Mouse (Mus musculus) liver, postnatal 0 days (tissue): ENCODE measurements around the gene Dnaic1. TPM values are rescaled to one million over a fixed set of nuclear protein-coding genes. Genes with fewer than 3 reads are reported as not detected.

ENCODE experiments used
- ATAC-seq: fragments of 200-750 bp; cut with Nextera tagmentation; 2 replicates; pipeline ENCODE4 v1.8.0; 2017; ENCODE audit warnings: mild to moderate bottlenecking, moderate library complexity
- DNase-seq: peaks from one replicate; pipeline ENCODE4 v3.0.0-alpha.2; 2016
- H3K27ac ChIP-seq: fragments of 300-500 bp; sonication (generic); 2 replicates; pipeline ENCODE4 v1.5.1; 2014; ENCODE audit warnings: antibody characterized with exemption, moderate library complexity, mild to moderate bottlenecking, low read depth
- H3K27me3 ChIP-seq: fragments of 300-500 bp; sonication (generic); 2 replicates; pipeline ENCODE4 v1.6.1; 2014; ENCODE audit warnings: low read length, control low read depth, mixed read lengths; ENCODE audit not compliant: insufficient read depth
- H3K36me3 ChIP-seq: fragments of 300-500 bp; sonication (generic); replicated peaks from 2 replicates; pipeline ENCODE4 v1.6.1; 2014; ENCODE audit warnings: mild to moderate bottlenecking, control low read depth, low read length, moderate library complexity, mixed read lengths; ENCODE audit not compliant: insufficient read depth
- H3K4me1 ChIP-seq: fragments of 300-500 bp; sonication (generic); 2 replicates; pipeline ENCODE4 v1.6.1; 2014; ENCODE audit warnings: antibody characterized with exemption, mild to moderate bottlenecking, control low read depth; ENCODE audit not compliant: insufficient read depth
- H3K4me2 ChIP-seq: fragments of 300-500 bp; sonication (generic); 2 replicates; pipeline ENCODE4 v1.6.1; 2014; ENCODE audit warnings: low read depth, mild to moderate bottlenecking, low read length, moderate library complexity, mixed read lengths
- H3K4me3 ChIP-seq: fragments of 300-500 bp; sonication (generic); 2 replicates; pipeline ENCODE4 v1.5.1; 2014; ENCODE audit warnings: low read depth, low read length
- H3K9ac ChIP-seq: fragments of 300-500 bp; sonication (generic); replicated peaks from 2 replicates; pipeline ENCODE4 v1.6.1; 2014; ENCODE audit warnings: mild to moderate bottlenecking, moderate library complexity
- H3K9me3 ChIP-seq: fragments of 300-500 bp; sonication (generic); 2 replicates; pipeline ENCODE4 v1.6.1; 2016; ENCODE audit warnings: mild to moderate bottlenecking, control low read depth, low read length, mixed read lengths
- CTCF ChIP-seq: sonication (generic); IDR thresholded peaks from 2 replicates; pipeline ENCODE4 v1.5.1; 2016; ENCODE audit warnings: antibody characterized with exemption, low read depth
- EP300 ChIP-seq: IDR thresholded peaks from 2 replicates; pipeline ENCODE4 v1.6.1; 2016; ENCODE audit warnings: antibody characterized with exemption, low read depth, mild to moderate bottlenecking
- WGBS: fragments of 180-500 bp; shearing (Covaris S2); extraction: QIAGEN DNeasy Blood & Tissue Kit; methylation state at CpG from one replicate; pipeline ENCODE4 v1.1.7; 2014; ENCODE audit not compliant: insufficient replicate concordance; 5-methylcytosine and 5-hydroxymethylcytosine counted together
- polyA plus RNA-seq: library from polyadenylated mRNA; unstranded; fragments of >200 nt; fragmentation: Nextera tagmentation; extraction: Ambion mirVana; gene quantifications from 2 replicates; pipeline ENCODE4 v1.2.1, GENCODE M21; 2015

The Dnaic1 gene
- polyA plus RNA-seq, 1 experiment from 2014 or later: 14.2 TPM

DNA sequence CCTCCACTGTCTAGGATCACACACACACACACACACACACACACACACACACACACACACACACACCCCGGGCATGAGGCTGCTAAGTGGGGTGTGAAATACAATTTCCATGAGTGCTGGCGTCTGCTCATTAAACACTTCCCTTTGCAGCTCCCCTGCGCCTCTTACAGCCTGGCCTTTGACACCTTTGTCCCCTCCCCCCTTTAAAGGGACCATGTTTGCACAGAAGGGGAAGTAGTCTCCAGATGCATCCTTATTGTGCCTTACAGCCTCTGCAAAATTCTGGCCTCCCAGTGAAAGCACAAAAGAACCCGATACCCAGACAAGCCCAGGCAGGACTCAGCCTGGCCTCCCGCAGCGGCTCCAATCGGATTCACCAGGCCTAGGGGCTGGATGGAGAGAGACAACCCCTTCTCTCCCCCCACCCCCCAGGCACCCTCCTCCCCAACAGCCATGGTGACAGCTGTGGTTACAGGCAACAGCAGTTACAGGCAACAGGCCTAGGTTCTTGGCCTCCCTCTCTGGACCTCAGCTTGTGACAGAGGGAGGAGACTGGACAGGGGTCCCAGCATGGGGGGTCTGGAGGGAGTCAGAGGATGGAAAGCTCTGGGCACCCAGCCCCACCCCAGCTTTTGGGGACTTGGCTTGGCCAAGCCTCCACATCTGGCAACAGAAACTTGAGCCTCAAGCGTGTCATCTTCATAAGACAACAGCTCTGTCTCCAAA is 58.8 kb downstream of the Dnaic1 start:
- Histone ChIP-seq H3K9ac (no peak overlapping the region), H3K4me3 (no peak overlapping the region), H3K4me2 (no peak overlapping the region), H3K36me3 (no peaks in the 10 kb centered on the region), H3K27ac (no peak overlapping the region), H3K9me3 (no peaks in the 10 kb centered on the region), H3K27me3 (no peaks in the 10 kb centered on the region), H3K4me1 (peaks cover 40% of the 10 kb centered on the region)
- TF ChIP-seq CTCF: no peak
- TF ChIP-seq EP300: no peak
- ATAC-seq: no peak
- DNase-seq: peak; percentile 32
- WGBS: 21% methylated on average over 8 of the region's 8 CpGs

DNA sequence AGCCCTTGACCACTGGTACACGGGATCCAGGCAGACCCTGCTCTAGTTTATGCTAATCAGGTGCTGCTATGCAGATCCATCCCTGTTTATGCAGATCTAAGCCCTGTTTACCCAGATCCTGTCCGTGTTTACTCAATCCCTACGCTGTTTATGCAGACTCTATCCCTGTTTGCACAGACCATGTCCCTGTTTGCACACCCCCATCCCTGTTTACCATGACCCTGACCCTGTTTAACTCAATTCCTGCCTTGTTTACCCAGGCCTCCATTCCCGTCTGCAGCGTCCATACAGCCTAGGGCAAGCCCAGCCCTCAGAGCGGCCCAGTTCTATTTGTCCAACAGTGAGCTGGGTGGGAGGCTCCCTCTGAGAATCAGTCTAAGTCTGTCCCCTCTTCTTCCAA is 60.6 kb downstream of the Dnaic1 start:
- ATAC-seq: peak; percentile 86
- DNase-seq: peak; percentile 48
- no peaks in the 10 kb centered on the region for H3K27me3 ChIP-seq
- no peaks in the 10 kb centered on the region for H3K9me3 ChIP-seq
- peak; percentile 15; the same call in 1 of the 2 replicates for TF ChIP-seq EP300
- TF ChIP-seq CTCF: no peak
- no peak overlapping the region; the same call in 1 of the 2 replicates for H3K9ac ChIP-seq
- peak overlapping the region; percentile 63 for H3K27ac ChIP-seq
- 45% methylated on average over 6 of the region's 6 CpGs for WGBS
- H3K4me3 ChIP-seq: no peak overlapping the region
- H3K4me2 ChIP-seq: peak overlapping the region; percentile 38; the same call in 1 of the 2 replicates
- no peaks in the 10 kb centered on the region for H3K36me3 ChIP-seq
- peaks cover 40% of the 10 kb centered on the region for H3K4me1 ChIP-seq

DNA sequence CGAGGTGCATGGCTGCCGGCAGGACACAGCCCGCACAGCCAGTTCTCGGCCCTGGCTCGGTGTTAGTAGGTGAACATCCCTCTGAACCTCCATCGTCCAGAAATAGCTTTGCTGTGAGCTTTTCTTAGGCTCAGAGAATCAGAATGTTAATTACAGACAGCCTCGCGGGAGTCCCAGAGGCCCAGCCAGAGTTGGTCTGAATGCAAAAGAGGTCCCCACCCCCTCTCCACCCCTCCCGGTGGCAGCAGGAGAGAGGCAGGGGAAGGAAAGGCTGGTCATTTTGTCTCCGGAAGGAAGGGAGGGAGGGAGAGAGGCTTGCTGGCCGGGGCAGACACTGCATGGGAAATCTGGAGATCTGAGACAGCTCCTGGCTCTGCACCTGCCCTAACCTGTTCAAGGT is 61.8 kb downstream of the Dnaic1 start:
- 8% methylated on average over 11 of the region's 11 CpGs for WGBS
- Histone ChIP-seq H3K36me3 (no peaks in the 10 kb centered on the region), H3K27ac (no peak overlapping the region), H3K9me3 (no peaks in the 10 kb centered on the region), H3K9ac (no peak overlapping the region), H3K27me3 (no peaks in the 10 kb centered on the region), H3K4me1 (peaks cover 37% of the 10 kb centered on the region), H3K4me3 (no peak overlapping the region), H3K4me2 (peak overlapping the region; percentile 22)
- TF ChIP-seq CTCF (no peak), EP300 (no peak)
- peak; percentile 31 for DNase-seq
- ATAC-seq: no peak

DNA sequence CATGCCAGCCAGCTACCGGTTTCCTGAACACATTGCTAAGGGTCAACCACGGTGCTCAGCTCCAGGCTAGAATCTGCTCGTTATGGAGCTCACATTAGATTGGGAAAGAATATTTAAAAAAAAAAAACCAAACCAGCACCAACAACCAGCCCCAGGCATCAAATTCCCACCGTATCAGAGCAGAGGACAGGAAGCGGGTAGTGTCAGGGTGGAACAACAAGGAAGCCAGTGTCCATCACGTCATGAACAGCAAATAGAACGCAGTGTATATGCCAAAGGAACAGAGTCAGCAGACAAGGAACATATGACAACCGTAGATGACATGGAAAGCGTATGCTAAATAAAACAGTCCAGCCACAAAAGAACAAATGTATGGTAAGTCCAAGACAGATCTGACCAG is 63.4 kb downstream of the Dnaic1 start:
- no peak overlapping the region for H3K4me2 ChIP-seq
- ATAC-seq (no peak), DNase-seq (no peak)
- no peak overlapping the region for H3K4me3 ChIP-seq
- no peak overlapping the region for H3K27ac ChIP-seq
- peaks cover 30% of the 10 kb centered on the region for H3K4me1 ChIP-seq
- no peak overlapping the region for H3K9ac ChIP-seq
- no peaks in the 10 kb centered on the region for H3K36me3 ChIP-seq
- TF ChIP-seq CTCF (no peak), EP300 (no peak)
- H3K9me3 ChIP-seq: no peaks in the 10 kb centered on the region
- H3K27me3 ChIP-seq: no peaks in the 10 kb centered on the region
- WGBS: 58% methylated on average over 9 of the region's 9 CpGs

DNA sequence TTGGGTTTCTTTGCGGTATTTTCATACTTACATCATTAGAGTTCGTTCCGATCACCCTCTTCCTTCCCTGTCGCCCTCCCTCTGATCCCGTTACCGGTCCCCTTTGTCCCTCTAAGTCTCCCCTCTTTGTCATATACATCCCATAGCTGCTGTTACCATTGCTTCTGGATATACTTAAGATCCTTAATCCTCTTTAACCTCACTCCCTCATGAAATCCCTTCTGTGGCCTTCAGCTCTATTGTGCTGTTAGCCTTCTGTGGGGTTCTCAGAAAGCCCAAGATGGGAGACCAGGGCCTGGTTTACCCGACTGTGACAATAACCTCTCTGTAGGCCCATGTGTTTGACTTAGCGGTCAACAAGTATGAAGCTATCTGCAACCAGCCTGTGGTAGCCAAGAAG is 65.1 kb downstream of the Dnaic1 start:
- 84% methylated on average over 8 of the region's 8 CpGs for WGBS
- H3K4me3 ChIP-seq: no peak overlapping the region
- no peak for TF ChIP-seq CTCF
- TF ChIP-seq EP300: no peak
- H3K4me1 ChIP-seq: peaks cover 22% of the 10 kb centered on the region
- 0 out of 2 replicates have a peak, but pooled peaks cover 5% of the 10 kb centered on the region for H3K27me3 ChIP-seq
- H3K36me3 ChIP-seq: no peaks in the 10 kb centered on the region
- ATAC-seq (no peak), DNase-seq (no peak)
- no peak overlapping the region for H3K27ac ChIP-seq
- no peaks in the 10 kb centered on the region for H3K9me3 ChIP-seq
- H3K4me2 ChIP-seq: no peak overlapping the region
- H3K9ac ChIP-seq: no peak overlapping the region

DNA sequence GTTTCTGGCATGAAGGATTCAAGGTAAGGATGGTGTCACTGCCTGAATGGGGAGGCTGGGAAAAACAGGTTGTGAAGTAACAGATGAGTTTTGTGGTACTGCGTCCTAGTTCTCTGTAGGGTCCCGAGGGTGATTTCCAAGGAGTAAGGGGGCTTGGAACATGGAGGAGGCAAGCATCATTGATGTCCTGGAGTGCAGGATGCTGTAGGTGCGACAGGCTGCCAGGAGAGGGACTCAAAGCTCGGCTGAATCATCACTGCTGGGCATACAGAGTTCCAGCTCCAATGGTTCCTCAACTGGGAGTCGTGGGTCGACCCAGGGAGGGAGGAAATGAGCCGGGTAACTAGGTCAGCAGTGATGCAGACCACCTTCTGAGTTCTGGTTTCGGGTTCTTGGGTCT is 65.6 kb downstream of the Dnaic1 start:
- Histone ChIP-seq H3K9me3 (no peaks in the 10 kb centered on the region), H3K27me3 (0 out of 2 replicates have a peak, but pooled peaks cover 5% of the 10 kb centered on the region), H3K27ac (no peak overlapping the region), H3K4me3 (no peak overlapping the region), H3K4me1 (peaks cover 17% of the 10 kb centered on the region; the same call in 1 of the 2 replicates), H3K4me2 (no peak overlapping the region), H3K9ac (no peak overlapping the region), H3K36me3 (no peaks in the 10 kb centered on the region)
- WGBS: 66% methylated on average over 8 of the region's 8 CpGs
- no peak for TF ChIP-seq EP300
- TF ChIP-seq CTCF: no peak; the same call in 1 of the 2 replicates
- ATAC-seq (no peak), DNase-seq (no peak)
